Mouse (Mus musculus): ENCODE measurements around the gene Ttc23l. TPM values are rescaled to one million over a fixed set of nuclear protein-coding genes. Genes with fewer than 3 reads are reported as not detected.

The Ttc23l gene
- polyA plus RNA-seq, 1 experiment from 2014 or later = not detected

- peak within 1 kb of the TSS; percentile 47; the same call in 1 of the 2 replicates for H3K27ac ChIP-seq
- no peaks in the 10 kb centered on the region for H3K9me3 ChIP-seq (replicated peaks; ENCODE audit: low read length)
- peak within 1 kb of the TSS; percentile 95 for H3K4me3 ChIP-seq (replicated peaks; ENCODE audit: low read depth, low read length)
- H3K4me2 ChIP-seq (ENCODE audit: low read length) = peak within 1 kb of the TSS; percentile 76
- under 1% methylated on average over 58 of the region's 58 CpGs for WGBS
- no peak for TF ChIP-seq CTCF (IDR thresholded peaks at IDR 0.05; ENCODE audit: low read depth)
- DNase-seq (ENCODE audit: low spot score) (peak; percentile 99), ATAC-seq (replicated peaks; ENCODE audit: low FRiP score, low read depth) (peak; percentile 98)
- no peaks in the 10 kb centered on the region for H3K27me3 ChIP-seq (ENCODE audit: insufficient read depth, low read length)
- no peaks in the 10 kb centered on the region; the same call in 1 of the 2 replicates for H3K4me1 ChIP-seq (replicated peaks; ENCODE audit: insufficient read depth, low read length)
- 0 out of 2 replicates have a peak, but pooled peaks cover 7% of the 10 kb centered on the region for H3K36me3 ChIP-seq (ENCODE audit: insufficient read depth, low read length)
- H3K9ac ChIP-seq (ENCODE audit: low read depth, low read length) = peak within 1 kb of the TSS; percentile 92
Measured at GRCm38 (mm10) chr15:10485484-10486364, 72.7 kb downstream of the Ttc23l start, which contains the start of the genes Brix1 and Rad1. Brix1 (minus strand) TSS chr15:10485947. Rad1 (plus strand) TSS chr15:10486018.

GRCm38 (mm10) chr15:10470941-10471340 lies 87.5 kb downstream of the Ttc23l start:
- Histone ChIP-seq H3K4me3 (replicated peaks; ENCODE audit: low read depth, low read length) (peak overlapping the region; percentile 75), H3K27ac (no peak overlapping the region), H3K9ac (ENCODE audit: low read depth, low read length) (peak overlapping the region; percentile 89), H3K4me2 (ENCODE audit: low read length) (peak overlapping the region; percentile 86), H3K27me3 (ENCODE audit: insufficient read depth, low read length) (no peaks in the 10 kb centered on the region), H3K9me3 (replicated peaks; ENCODE audit: low read length) (no peaks in the 10 kb centered on the region), H3K36me3 (ENCODE audit: insufficient read depth, low read length) (peaks cover 9% of the 10 kb centered on the region; the same call in 1 of the 2 replicates), H3K4me1 (replicated peaks; ENCODE audit: insufficient read depth, low read length) (0 out of 2 replicates have a peak, but pooled peaks cover 3% of the 10 kb centered on the region)
- 9% methylated on average over 3 of the region's 3 CpGs for WGBS
- ATAC-seq (replicated peaks; ENCODE audit: low FRiP score, low read depth) (no peak), DNase-seq (ENCODE audit: low spot score) (no peak)
- no peak for TF ChIP-seq CTCF (IDR thresholded peaks at IDR 0.05; ENCODE audit: low read depth)

- Histone ChIP-seq H3K9me3 (replicated peaks; ENCODE audit: low read length) (no peaks in the 10 kb centered on the region), H3K4me1 (replicated peaks; ENCODE audit: insufficient read depth, low read length) (0 out of 2 replicates have a peak, but pooled peaks cover 3% of the 10 kb centered on the region), H3K4me3 (replicated peaks; ENCODE audit: low read depth, low read length) (peak within 1 kb of the TSS; percentile 75), H3K36me3 (ENCODE audit: insufficient read depth, low read length) (peaks cover 3% of the 10 kb centered on the region; the same call in 1 of the 2 replicates), H3K4me2 (ENCODE audit: low read length) (peak within 1 kb of the TSS; percentile 86), H3K27me3 (ENCODE audit: insufficient read depth, low read length) (no peaks in the 10 kb centered on the region), H3K27ac (peak within 1 kb of the TSS; percentile 89), H3K9ac (ENCODE audit: low read depth, low read length) (peak within 1 kb of the TSS; percentile 89)
- no peak for TF ChIP-seq CTCF (IDR thresholded peaks at IDR 0.05; ENCODE audit: low read depth)
- DNase-seq (ENCODE audit: low spot score) (peak; percentile 83), ATAC-seq (replicated peaks; ENCODE audit: low FRiP score, low read depth) (peak; percentile 94)
- 1% methylated on average over 59 of the region's 87 CpGs for WGBS
Measured at GRCm38 (mm10) chr15:10470151-10470831, 88.2 kb downstream of the Ttc23l start, which contains the start of gene Dnajc21. Dnajc21 (minus strand) TSS chr15:10470516.

GRCm38 (mm10) chr15:10469641-10470150 lies 88.8 kb downstream of the Ttc23l start:
- Histone ChIP-seq H3K9ac (ENCODE audit: low read depth, low read length) (peak overlapping the region; percentile 89), H3K4me1 (replicated peaks; ENCODE audit: insufficient read depth, low read length) (0 out of 2 replicates have a peak, but pooled peaks cover 3% of the 10 kb centered on the region), H3K27ac (peak overlapping the region; percentile 89), H3K36me3 (ENCODE audit: insufficient read depth, low read length) (no peaks in the 10 kb centered on the region), H3K4me2 (ENCODE audit: low read length) (peak overlapping the region; percentile 86), H3K27me3 (ENCODE audit: insufficient read depth, low read length) (no peaks in the 10 kb centered on the region), H3K4me3 (replicated peaks; ENCODE audit: low read depth, low read length) (peak overlapping the region; percentile 75), H3K9me3 (replicated peaks; ENCODE audit: low read length) (no peaks in the 10 kb centered on the region)
- DNase-seq (ENCODE audit: low spot score) = peak; percentile 25
- TF ChIP-seq CTCF (IDR thresholded peaks at IDR 0.05; ENCODE audit: low read depth) = no peak
- ATAC-seq (replicated peaks; ENCODE audit: low FRiP score, low read depth) = peak; percentile 16; the same call in 1 of the 2 replicates
- under 1% methylated on average over 40 of the region's 40 CpGs for WGBS

GRCm38 (mm10) chr15:10468761-10469160 lies 89.7 kb downstream of the Ttc23l start:
- Histone ChIP-seq H3K36me3 (ENCODE audit: insufficient read depth, low read length) (no peaks in the 10 kb centered on the region), H3K4me3 (replicated peaks; ENCODE audit: low read depth, low read length) (no peak overlapping the region), H3K4me2 (ENCODE audit: low read length) (peak overlapping the region; percentile 86; the same call in 1 of the 2 replicates), H3K4me1 (replicated peaks; ENCODE audit: insufficient read depth, low read length) (0 out of 2 replicates have a peak, but pooled peaks cover 3% of the 10 kb centered on the region), H3K27ac (no peak overlapping the region), H3K27me3 (ENCODE audit: insufficient read depth, low read length) (no peaks in the 10 kb centered on the region), H3K9ac (ENCODE audit: low read depth, low read length) (no peak overlapping the region), H3K9me3 (replicated peaks; ENCODE audit: low read length) (no peaks in the 10 kb centered on the region)
- no peak for ATAC-seq (replicated peaks; ENCODE audit: low FRiP score, low read depth)
- no peak for DNase-seq (ENCODE audit: low spot score)
- no peak for TF ChIP-seq CTCF (IDR thresholded peaks at IDR 0.05; ENCODE audit: low read depth)
- WGBS = 89% methylated on average over 3 of the region's 3 CpGs
